Mouse (Mus musculus) neural tube, embryonic 11.5 days (tissue): ENCODE results near the gene AV320801. TPM values are rescaled to one million over a fixed set of nuclear protein-coding genes. Genes with fewer than 3 reads are reported as not detected.
"Not testable (repeated sequence)": the region's sequence is repeated elsewhere in the genome, so short reads cannot be mapped to it uniquely, and the experiment has no call there.

Experiments used
- ATAC-seq: fragments of 200-750 bp; cut with Nextera tagmentation; 2 replicates; pipeline ENCODE4 v1.8.0; 2017; ENCODE audit warnings: moderate number of reproducible peaks, mild to moderate bottlenecking, moderate TSS enrichment, moderate library complexity; ENCODE audit not compliant: insufficient read depth, low FRiP score, low TSS enrichment
- DNase-seq: peaks from one replicate; pipeline ENCODE4 v3.0.0-alpha.2; 2015; ENCODE audit warnings: low spot score
- H3K27ac ChIP-seq: fragments of 300-500 bp; sonication (generic); 2 replicates; pipeline ENCODE4 v1.5.1; 2014; ENCODE audit warnings: low read depth, mild to moderate bottlenecking, low read length
- H3K27me3 ChIP-seq: fragments of 300-500 bp; sonication (generic); 2 replicates; pipeline ENCODE4 v1.6.1; 2014; ENCODE audit warnings: mild to moderate bottlenecking, low read length, mixed read lengths; ENCODE audit not compliant: control insufficient read depth, insufficient read depth
- H3K36me3 ChIP-seq: fragments of 300-500 bp; sonication (generic); 2 replicates; pipeline ENCODE4 v1.6.1; 2014; ENCODE audit warnings: mild to moderate bottlenecking, low read length, moderate library complexity, mixed read lengths; ENCODE audit not compliant: control insufficient read depth, insufficient read depth
- H3K4me1 ChIP-seq: fragments of 300-500 bp; sonication (generic); 2 replicates; pipeline ENCODE4 v1.6.1; 2014; ENCODE audit warnings: low read length, mixed read lengths; ENCODE audit not compliant: control insufficient read depth, insufficient read depth
- H3K4me2 ChIP-seq: fragments of 300-500 bp; sonication (generic); 2 replicates; pipeline ENCODE4 v1.6.1; 2014; ENCODE audit warnings: low read depth, mild to moderate bottlenecking, moderate library complexity
- H3K4me3 ChIP-seq: fragments of 300-500 bp; sonication (generic); 2 replicates; pipeline ENCODE4 v1.5.1; 2014; ENCODE audit warnings: low read depth, low read length
- H3K9ac ChIP-seq: fragments of 300-500 bp; sonication (generic); 2 replicates; pipeline ENCODE4 v1.6.1; 2014; ENCODE audit warnings: mild to moderate bottlenecking, low read length
- H3K9me3 ChIP-seq: fragments of 300-500 bp; sonication (generic); 2 replicates; pipeline ENCODE4 v1.6.1; 2016; ENCODE audit warnings: low read length; ENCODE audit not compliant: control insufficient read depth
- WGBS: fragments of 180-500 bp; shearing (Covaris S2); extraction: QIAGEN DNeasy Blood & Tissue Kit; methylation state at CpG from one replicate; pipeline ENCODE4 v1.1.7; 2014; 5-methylcytosine and 5-hydroxymethylcytosine counted together
- polyA plus RNA-seq: library from polyadenylated mRNA; unstranded; fragments of >200 nt; fragmentation: Nextera tagmentation; extraction: Ambion mirVana; gene quantifications from 2 replicates; pipeline ENCODE4 v1.2.1, GENCODE M21; 2014

Gene AV320801
- not detected in 2 replicates for polyA plus RNA-seq

DNA sequence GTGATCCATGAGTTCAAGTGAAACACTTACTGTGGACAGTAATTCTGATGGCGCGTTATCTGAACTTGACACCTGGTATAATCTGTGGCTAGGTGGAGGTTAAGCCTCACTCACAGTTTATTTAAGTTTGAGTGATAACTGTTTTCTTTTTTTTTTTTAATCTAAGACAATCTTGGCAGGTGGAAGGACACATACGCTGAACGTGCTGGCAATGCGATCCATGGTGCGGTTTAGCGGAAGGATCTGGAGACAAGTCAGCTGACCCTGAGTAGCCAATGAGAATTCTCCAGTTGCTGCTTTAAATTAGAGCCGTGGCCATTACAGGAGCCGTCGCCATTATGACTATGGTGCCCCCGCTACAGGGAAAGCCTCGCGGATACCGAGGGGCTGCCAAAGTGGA lies at the start of gene AV320801:
Gene AV320801, plus strand, starts transcription at position 301 of the 400 bp plus-strand sequence.
- not testable (repeated sequence) for H3K36me3 ChIP-seq, H3K9ac ChIP-seq, H3K4me1 ChIP-seq, H3K9me3 ChIP-seq, ATAC-seq, H3K27me3 ChIP-seq, DNase-seq, H3K4me3 ChIP-seq, H3K27ac ChIP-seq, H3K4me2 ChIP-seq
- WGBS, result 99% methylated on average over 5 of the region's 14 CpGs

DNA sequence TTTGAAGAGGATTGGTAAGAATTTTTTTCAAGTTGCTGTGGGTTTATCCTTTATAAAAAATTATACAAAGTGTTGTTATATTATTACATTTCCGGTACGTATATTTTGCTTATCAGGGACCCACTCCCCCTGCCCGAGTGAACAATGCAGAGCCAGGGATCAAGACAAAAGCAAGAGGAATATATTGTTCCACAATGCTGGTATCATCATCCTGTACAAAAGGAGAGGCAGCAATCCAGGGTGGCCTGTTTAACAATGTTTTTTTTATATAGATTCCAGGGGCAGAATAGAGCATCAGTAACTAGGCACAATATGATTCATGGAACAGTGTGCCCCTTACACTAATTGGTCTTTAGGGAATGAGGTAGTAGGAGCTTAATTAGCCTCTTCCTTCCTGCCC lies 30.2 kb upstream of the AV320801 start:
- H3K27me3 ChIP-seq, H3K27ac ChIP-seq, H3K9ac ChIP-seq, ATAC-seq, H3K4me3 ChIP-seq, H3K4me2 ChIP-seq, H3K36me3 ChIP-seq, H3K9me3 ChIP-seq, H3K4me1 ChIP-seq, DNase-seq: not testable (repeated sequence)
- no CpG with 5 or more reads among the region's 3 CpGs for WGBS

DNA sequence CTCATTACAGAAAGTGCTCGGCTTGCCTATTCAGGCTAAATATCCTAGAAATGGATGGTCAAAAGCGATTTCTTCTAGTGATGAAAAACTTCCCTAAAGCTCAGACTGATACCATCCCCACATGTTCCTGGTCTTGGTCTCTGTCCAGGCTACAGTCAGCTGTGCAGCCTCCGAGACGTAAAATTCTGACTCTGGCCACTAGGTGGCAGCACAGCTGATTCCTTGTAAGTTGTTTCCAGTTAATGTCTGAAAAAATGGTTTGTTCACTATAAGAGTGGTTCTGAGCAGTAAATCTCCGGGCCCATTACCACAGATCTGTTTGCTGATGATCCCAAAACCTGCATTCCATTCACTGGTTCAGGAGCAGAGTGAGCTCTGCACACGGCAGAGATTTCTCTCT lies 12.5 kb upstream of the AV320801 start:
- H3K4me1 ChIP-seq, H3K4me2 ChIP-seq, H3K4me3 ChIP-seq, ATAC-seq, H3K36me3 ChIP-seq, H3K27me3 ChIP-seq, H3K9ac ChIP-seq, H3K9me3 ChIP-seq, DNase-seq, H3K27ac ChIP-seq: not testable (repeated sequence)
- no CpG with 5 or more reads among the region's 6 CpGs for WGBS

DNA sequence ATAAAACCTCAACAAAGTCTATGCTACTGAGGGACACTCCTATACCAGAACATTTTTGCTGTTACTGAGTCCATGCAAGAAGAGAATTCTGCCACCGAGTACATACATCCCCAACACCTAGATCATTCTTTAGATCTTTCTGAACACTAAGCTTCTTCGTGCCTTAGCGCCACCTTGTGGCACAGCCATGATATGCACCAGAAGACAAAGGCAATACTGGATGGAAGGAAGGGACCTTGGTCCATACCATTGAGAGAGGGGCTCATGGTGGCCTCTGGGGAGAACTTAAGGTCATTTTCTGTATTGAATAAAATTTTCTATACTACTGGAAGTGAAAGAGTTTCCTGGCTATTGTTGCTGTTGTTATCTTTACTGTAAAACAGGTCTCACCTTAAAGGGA lies 11.2 kb upstream of the AV320801 start:
- not testable (repeated sequence) for H3K36me3 ChIP-seq, DNase-seq, H3K4me2 ChIP-seq, H3K4me3 ChIP-seq, H3K27me3 ChIP-seq, H3K4me1 ChIP-seq, H3K9me3 ChIP-seq, H3K9ac ChIP-seq, ATAC-seq, H3K27ac ChIP-seq
- no CpG with 5 or more reads among the region's 3 CpGs for WGBS

Other genes with a start within 250 kb of the AV320801 start
- not detected in 2 replicates for gene Pramel3, start 192.3 kb upstream of the AV320801 start, polyA plus RNA-seq
- gene Gm5128, start 121.3 kb upstream of the AV320801 start, polyA plus RNA-seq, result not detected in 2 replicates
- gene Gm7903, start 60.8 kb upstream of the AV320801 start, polyA plus RNA-seq, result not detected in 2 replicates
- not detected in 2 replicates for gene Nxf7, start 104.2 kb downstream of the AV320801 start, polyA plus RNA-seq
- gene Prame, start 133.1 kb downstream of the AV320801 start, polyA plus RNA-seq, result 0.22 TPM in 1 of 2 replicates, not detected in the other
- 0.18 TPM in 1 of 2 replicates, not detected in the other for gene Tcp11x2, start 199.2 kb downstream of the AV320801 start, polyA plus RNA-seq
- not detected in 2 replicates for gene Tmsb15a, start 230.7 kb downstream of the AV320801 start, polyA plus RNA-seq
- gene Armcx5, start 248.1 kb downstream of the AV320801 start, polyA plus RNA-seq, result 9.6 TPM in 2 replicates
- 81.8 and 89.2 TPM in 2 replicates for gene Gprasp1, start 248.1 kb downstream of the AV320801 start, polyA plus RNA-seq